Mouse (Mus musculus) testis, adult 2 months (tissue): ENCODE measurements around the gene Kcnq1.

Source experiments
- CTCF ChIP-seq: fragments of 200-500 bp; IDR thresholded peaks from 2 replicates; pipeline ENCODE4 v1.5.1; 2012; ENCODE audit warnings: low read depth, mild to moderate bottlenecking, inconsistent platforms, low read length, moderate library complexity; ENCODE audit not compliant: control insufficient read depth, insufficient read depth, insufficient replicate concordance
- POLR2A ChIP-seq: fragments of 200-500 bp; IDR thresholded peaks from 2 replicates; pipeline ENCODE4 v1.6.1; 2012; ENCODE audit warnings: low read depth, mild to moderate bottlenecking, inconsistent platforms, low read length, moderate library complexity; ENCODE audit not compliant: control insufficient read depth

- TF ChIP-seq CTCF (no peak), POLR2A (no peak)
These were observed 251.7 kb downstream of the Kcnq1 start for GRCm38 (mm10) chr7:143357831-143358230.
